Mouse (Mus musculus) hindbrain, embryonic 14.5 days (tissue): ENCODE data around the gene Atp11a. TPM values are rescaled to one million over a fixed set of nuclear protein-coding genes. Genes with fewer than 3 reads are reported as not detected.
A peak's percentile ranks its signal among the peaks of the same experiment; 100 is the strongest.

ENCODE experiments used
- ATAC-seq: fragments of 200-750 bp; cut with Nextera tagmentation; 2 replicates; pipeline ENCODE4 v1.8.0; 2017; ENCODE audit warnings: moderate number of reproducible peaks, mild to moderate bottlenecking, moderate TSS enrichment, moderate library complexity; ENCODE audit not compliant: low FRiP score
- DNase-seq: peaks from one replicate; pipeline ENCODE4 v3.0.0-alpha.2; 2015; ENCODE audit warnings: low spot score
- H3K27ac ChIP-seq: fragments of 300-500 bp; sonication (generic); 2 replicates; pipeline ENCODE4 v1.5.1; 2014; ENCODE audit warnings: mild to moderate bottlenecking, moderate library complexity
- H3K27me3 ChIP-seq: fragments of 300-500 bp; sonication (generic); 2 replicates; pipeline ENCODE4 v1.6.1; 2014; ENCODE audit warnings: mild to moderate bottlenecking, low read length, mixed read lengths; ENCODE audit not compliant: control insufficient read depth, insufficient read depth
- H3K36me3 ChIP-seq: fragments of 300-500 bp; sonication (generic); replicated peaks from 2 replicates; pipeline ENCODE4 v1.6.1; 2014; ENCODE audit not compliant: control insufficient read depth, insufficient read depth
- H3K4me1 ChIP-seq: fragments of 300-500 bp; sonication (generic); replicated peaks from 2 replicates; pipeline ENCODE4 v1.6.1; 2014; ENCODE audit warnings: antibody characterized with exemption, low read length, mixed read lengths; ENCODE audit not compliant: control insufficient read depth, insufficient read depth
- H3K4me2 ChIP-seq: fragments of 300-500 bp; sonication (generic); replicated peaks from 2 replicates; pipeline ENCODE4 v1.6.1; 2014; ENCODE audit warnings: mild to moderate bottlenecking, moderate library complexity
- H3K4me3 ChIP-seq: fragments of 300-500 bp; sonication (generic); replicated peaks from 2 replicates; pipeline ENCODE4 v1.5.1; 2014; ENCODE audit warnings: mild to moderate bottlenecking, low read length
- H3K9ac ChIP-seq: fragments of 300-500 bp; sonication (generic); 2 replicates; pipeline ENCODE4 v1.6.1; 2014
- H3K9me3 ChIP-seq: fragments of 300-500 bp; sonication (generic); 2 replicates; pipeline ENCODE4 v1.6.1; 2016; ENCODE audit warnings: low read length; ENCODE audit not compliant: control insufficient read depth
- WGBS: fragments of 180-500 bp; shearing (Covaris S2); extraction: QIAGEN DNeasy Blood & Tissue Kit; methylation state at CpG from one replicate; pipeline ENCODE4 v1.1.7; 2014; 5-methylcytosine and 5-hydroxymethylcytosine counted together
- polyA plus RNA-seq: library from polyadenylated mRNA; unstranded; fragments of >200 nt; fragmentation: Nextera tagmentation; extraction: Ambion mirVana; gene quantifications from 2 replicates; pipeline ENCODE4 v1.2.1, GENCODE M21; 2014

Gene Atp11a
- polyA plus RNA-seq, 1 experiment from 2014 or later, result 14.8 TPM

GRCm38 (mm10) chr8:12869661-12870060, 112.8 kb downstream of the Atp11a start:
- no peak for ATAC-seq
- Histone ChIP-seq H3K27me3 (no peaks in the 10 kb centered on the region), H3K27ac (no peak overlapping the region), H3K9ac (no peak overlapping the region), H3K9me3 (no peaks in the 10 kb centered on the region), H3K4me3 (no peak overlapping the region), H3K4me2 (no peak overlapping the region), H3K36me3 (peaks cover 20% of the 10 kb centered on the region), H3K4me1 (0 out of 2 replicates have a peak, but pooled peaks cover 10% of the 10 kb centered on the region)
- WGBS, result 75% methylated on average over 3 of the region's 3 CpGs
- DNase-seq, result no peak

GRCm38 (mm10) chr8:12870656-12871055, 113.8 kb downstream of the Atp11a start:
- no peak for DNase-seq
- Histone ChIP-seq H3K27me3 (no peaks in the 10 kb centered on the region), H3K9me3 (no peaks in the 10 kb centered on the region), H3K4me3 (no peak overlapping the region), H3K9ac (no peak overlapping the region), H3K36me3 (peaks cover 10% of the 10 kb centered on the region; the same call in 1 of the 2 replicates), H3K4me1 (0 out of 2 replicates have a peak, but pooled peaks cover 10% of the 10 kb centered on the region), H3K27ac (no peak overlapping the region), H3K4me2 (no peak overlapping the region)
- 79% methylated on average over 5 of the region's 5 CpGs for WGBS
- ATAC-seq, result no peak

- Histone ChIP-seq H3K9ac (no peak overlapping the region), H3K36me3 (0 out of 2 replicates have a peak, but pooled peaks cover 8% of the 10 kb centered on the region), H3K4me1 (0 out of 2 replicates have a peak, but pooled peaks cover 10% of the 10 kb centered on the region), H3K9me3 (no peaks in the 10 kb centered on the region), H3K27ac (no peak overlapping the region), H3K27me3 (no peaks in the 10 kb centered on the region), H3K4me3 (no peak overlapping the region), H3K4me2 (no peak overlapping the region)
- DNase-seq, result peak; percentile 37
- ATAC-seq, result peak; percentile 51; the same call in 1 of the 2 replicates
- 2% methylated on average over 5 of the region's 5 CpGs for WGBS
These were observed 114.6 kb downstream of the Atp11a start for GRCm38 (mm10) chr8:12871461-12871860.

GRCm38 (mm10) chr8:12872983-12873356, 116.2 kb downstream of the Atp11a start:
- DNase-seq (no peak), ATAC-seq (peak; percentile 9; the same call in 1 of the 2 replicates)
- WGBS, result 2% methylated on average over 8 of the region's 9 CpGs
- Histone ChIP-seq H3K9me3 (no peaks in the 10 kb centered on the region), H3K4me1 (0 out of 2 replicates have a peak, but pooled peaks cover 10% of the 10 kb centered on the region), H3K27ac (no peak overlapping the region), H3K36me3 (no peaks in the 10 kb centered on the region), H3K9ac (peak overlapping the region; percentile 59; the same call in 1 of the 2 replicates), H3K27me3 (no peaks in the 10 kb centered on the region), H3K4me2 (peak overlapping the region; percentile 62), H3K4me3 (peak overlapping the region; percentile 51)

- peak; percentile 65 for ATAC-seq
- Histone ChIP-seq H3K27ac (peak within 1 kb of the TSS; percentile 39; the same call in 1 of the 2 replicates), H3K4me2 (peak within 1 kb of the TSS; percentile 62)
These were observed 116.7 kb downstream of the Atp11a start, which contains the start of gene Mcf2l for GRCm38 (mm10) chr8:12873357-12874046. Gene Mcf2l, plus strand, starts transcription at chr8:12873806.

GRCm38 (mm10) chr8:12874194-12874791, 117.5 kb downstream of the Atp11a start:
- Histone ChIP-seq H3K4me1 (0 out of 2 replicates have a peak, but pooled peaks cover 10% of the 10 kb centered on the region), H3K9me3 (no peaks in the 10 kb centered on the region)

More at GRCm38 (mm10) chr8:12873357-12874046, 116.7 kb downstream of the Atp11a start, which contains the start of gene Mcf2l:
- no peaks in the 10 kb centered on the region for H3K36me3 ChIP-seq
- 0 out of 2 replicates have a peak, but pooled peaks cover 10% of the 10 kb centered on the region for H3K4me1 ChIP-seq
- peak within 1 kb of the TSS; percentile 51 for H3K4me3 ChIP-seq
- WGBS, result under 1% methylated on average over 27 of the region's 30 CpGs
- DNase-seq, result peak; percentile 61
- H3K9ac ChIP-seq, result peak within 1 kb of the TSS; percentile 59
- no peaks in the 10 kb centered on the region for H3K27me3 ChIP-seq
- H3K9me3 ChIP-seq, result no peaks in the 10 kb centered on the region

GRCm38 (mm10) chr8:12874971-12875370, 118.2 kb downstream of the Atp11a start:
- no peak overlapping the region for H3K4me2 ChIP-seq
- DNase-seq, result no peak
- H3K4me3 ChIP-seq, result no peak overlapping the region
- no peaks in the 10 kb centered on the region for H3K27me3 ChIP-seq
- 0 out of 2 replicates have a peak, but pooled peaks cover 10% of the 10 kb centered on the region for H3K4me1 ChIP-seq
- H3K36me3 ChIP-seq, result no peaks in the 10 kb centered on the region
- no peak overlapping the region for H3K9ac ChIP-seq
- no peak overlapping the region for H3K27ac ChIP-seq
- H3K9me3 ChIP-seq, result no peaks in the 10 kb centered on the region
- whole genome bisulfite sequencing, result 70% methylated on average over 4 of the region's 4 CpGs
- ATAC-seq, result no peak

More at GRCm38 (mm10) chr8:12874194-12874791, 117.5 kb downstream of the Atp11a start:
- ATAC-seq, result 0 out of 2 replicates have a peak, but pooled peaks have one; percentile 19
- Histone ChIP-seq H3K27me3 (no peaks in the 10 kb centered on the region), H3K4me3 (peak overlapping the region; percentile 51), H3K27ac (peak overlapping the region; percentile 39; the same call in 1 of the 2 replicates), H3K4me2 (peak overlapping the region; percentile 62), H3K9ac (peak overlapping the region; percentile 59), H3K36me3 (no peaks in the 10 kb centered on the region)
- 15% methylated on average over 8 of the region's 8 CpGs for whole genome bisulfite sequencing
- peak; percentile 38 for DNase-seq

GRCm38 (mm10) chr8:12877126-12877525, 120.3 kb downstream of the Atp11a start:
- no peaks in the 10 kb centered on the region for H3K9me3 ChIP-seq
- H3K4me1 ChIP-seq, result 0 out of 2 replicates have a peak, but pooled peaks cover 6% of the 10 kb centered on the region
- no peak overlapping the region for H3K4me3 ChIP-seq
- no peak overlapping the region for H3K9ac ChIP-seq
- H3K4me2 ChIP-seq, result no peak overlapping the region
- DNase-seq (no peak), ATAC-seq (no peak)
- H3K36me3 ChIP-seq, result peaks cover 5% of the 10 kb centered on the region
- WGBS, result 84% methylated on average over 6 of the region's 6 CpGs
- H3K27me3 ChIP-seq, result no peaks in the 10 kb centered on the region
- no peak overlapping the region for H3K27ac ChIP-seq

- Histone ChIP-seq H3K9me3 (no peaks in the 10 kb centered on the region), H3K4me3 (no peak overlapping the region), H3K4me2 (no peak overlapping the region), H3K27me3 (no peaks in the 10 kb centered on the region), H3K4me1 (no peaks in the 10 kb centered on the region), H3K9ac (no peak overlapping the region), H3K36me3 (peaks cover 8% of the 10 kb centered on the region), H3K27ac (no peak overlapping the region)
- ATAC-seq (no peak), DNase-seq (no peak)
- WGBS, result 93% methylated on average over 6 of the region's 6 CpGs
These were observed 123.3 kb downstream of the Atp11a start for GRCm38 (mm10) chr8:12880163-12880562.
